Mouse (Mus musculus) adrenal gland, postnatal 25 days (tissue): ENCODE measurements around the gene Maml3. TPM values are rescaled to one million over a fixed set of nuclear protein-coding genes. Genes with fewer than 3 reads are reported as not detected.

Experiments used
- DNase-seq: peaks from one replicate; pipeline ENCODE4 v3.0.0; 2021; ENCODE audit warnings: mixed read lengths
- total RNA-seq: library from RNA; stranded (reverse); gene quantifications from 2 replicates; pipeline ENCODE4 v1.2.3, GENCODE M21; 2021

Gene Maml3
- total RNA-seq, 1 experiment from 2014 or later = 11.8 TPM

- no peak for DNase-seq
Measured at GRCm38 (mm10) chr3:52003663-52004062, 101.2 kb downstream of the Maml3 start.

GRCm38 (mm10) chr3:52001518-52001895 is 103.4 kb downstream of the Maml3 start:
- no peak for DNase-seq

GRCm38 (mm10) chr3:52000871-52001517 is 103.9 kb downstream of the Maml3 start:
- DNase-seq = no peak

GRCm38 (mm10) chr3:51999671-52000437 is 105.0 kb downstream of the Maml3 start:
- DNase-seq = peak; percentile 15

GRCm38 (mm10) chr3:51998511-51999399 is 106.1 kb downstream of the Maml3 start:
- DNase-seq = no peak

GRCm38 (mm10) chr3:51997616-51998015 is 107.3 kb downstream of the Maml3 start:
- no peak for DNase-seq

GRCm38 (mm10) chr3:51986507-51986906 is 118.4 kb downstream of the Maml3 start:
- no peak for DNase-seq

- no peak for DNase-seq
Measured at GRCm38 (mm10) chr3:51981496-51981895, 123.4 kb downstream of the Maml3 start.

GRCm38 (mm10) chr3:51977654-51978352 is 127.1 kb downstream of the Maml3 start:
- DNase-seq = no peak

GRCm38 (mm10) chr3:51974601-51975000 is 130.3 kb downstream of the Maml3 start:
- DNase-seq = peak; percentile 15

GRCm38 (mm10) chr3:51974153-51974552 is 130.7 kb downstream of the Maml3 start:
- no peak for DNase-seq

- DNase-seq = no peak
Measured at GRCm38 (mm10) chr3:51972576-51972975, 132.3 kb downstream of the Maml3 start.

- DNase-seq = no peak
Measured at GRCm38 (mm10) chr3:51970489-51970888, 134.4 kb downstream of the Maml3 start.

GRCm38 (mm10) chr3:51969451-51969850 is 135.4 kb downstream of the Maml3 start:
- DNase-seq = no peak

- DNase-seq = peak; percentile 10
Measured at GRCm38 (mm10) chr3:51965841-51966240, 139.0 kb downstream of the Maml3 start.

- DNase-seq = no peak
Measured at GRCm38 (mm10) chr3:51965436-51965835, 139.4 kb downstream of the Maml3 start.

GRCm38 (mm10) chr3:51965008-51965407 is 139.9 kb downstream of the Maml3 start:
- DNase-seq = no peak

GRCm38 (mm10) chr3:51963891-51964593 is 140.8 kb downstream of the Maml3 start:
- DNase-seq = no peak

GRCm38 (mm10) chr3:51963151-51963791 is 141.6 kb downstream of the Maml3 start:
- no peak for DNase-seq

GRCm38 (mm10) chr3:51958751-51959150 is 146.1 kb downstream of the Maml3 start:
- peak; percentile 43 for DNase-seq

GRCm38 (mm10) chr3:51954441-51954840 is 150.4 kb downstream of the Maml3 start:
- no peak for DNase-seq
